Mouse (Mus musculus): Measurements from ENCODE around the gene Icam5.
A peak's percentile ranks its signal among the peaks of the same experiment; 100 is the strongest.

The Icam5 gene

GRCm38 (mm10) chr9:21014691-21015570, 16.9 kb upstream of the Icam5 start:
- DNase-seq: peak; percentile 86

GRCm38 (mm10) chr9:21015571-21016130, 16.2 kb upstream of the Icam5 start, which contains the start of gene Icam1:
Gene Icam1, plus strand, starts transcription at chr9:21015985.
- peak; percentile 90 for DNase-seq

GRCm38 (mm10) chr9:21016331-21017176, 15.3 kb upstream of the Icam5 start:
- no peak for DNase-seq

GRCm38 (mm10) chr9:21017177-21017575, 14.7 kb upstream of the Icam5 start:
- no peak for DNase-seq

GRCm38 (mm10) chr9:21018600-21018999, 13.3 kb upstream of the Icam5 start:
- no peak for DNase-seq

- no peak for DNase-seq
Observed at GRCm38 (mm10) chr9:21021363-21021762, 10.5 kb upstream of the Icam5 start.

- DNase-seq: peak; percentile 64
Observed at GRCm38 (mm10) chr9:21022288-21022687, 9.6 kb upstream of the Icam5 start.

GRCm38 (mm10) chr9:21022726-21023125, 9.1 kb upstream of the Icam5 start:
- no peak for DNase-seq

GRCm38 (mm10) chr9:21025258-21025810, 6.5 kb upstream of the Icam5 start:
- peak; percentile 78 for DNase-seq

- no peak for DNase-seq
Observed at GRCm38 (mm10) chr9:21026849-21027248, 5.0 kb upstream of the Icam5 start.

- DNase-seq: no peak
Observed at GRCm38 (mm10) chr9:21027774-21028290, 4.0 kb upstream of the Icam5 start.

GRCm38 (mm10) chr9:21028560-21029110, 3.2 kb upstream of the Icam5 start:
- no peak for DNase-seq

- DNase-seq: peak; percentile 93
Observed at GRCm38 (mm10) chr9:21029291-21030054, 2.4 kb upstream of the Icam5 start, which contains the start of gene Icam4. Gene Icam4, plus strand, starts transcription at chr9:21029373.

GRCm38 (mm10) chr9:21030055-21030600, 1.7 kb upstream of the Icam5 start:
- DNase-seq: no peak

GRCm38 (mm10) chr9:21030781-21031250, 1.1 kb upstream of the Icam5 start:
- DNase-seq: peak; percentile 97

- DNase-seq: peak; percentile 78
Observed at GRCm38 (mm10) chr9:21031251-21031895, 500 bp upstream of the Icam5 start.

- no peak for DNase-seq
Observed at GRCm38 (mm10) chr9:21032491-21032890, 618 bp downstream of the Icam5 start.

- DNase-seq: peak; percentile 98
Observed at GRCm38 (mm10) chr9:21033136-21033535, 1.3 kb downstream of the Icam5 start.

GRCm38 (mm10) chr9:21034481-21035085, 2.7 kb downstream of the Icam5 start:
- no peak for DNase-seq

- DNase-seq: no peak
Observed at GRCm38 (mm10) chr9:21035586-21035985, 3.7 kb downstream of the Icam5 start.
